Mouse (Mus musculus): ENCODE measurements around the gene 4930503B20Rik.

Gene 4930503B20Rik

GRCm38 (mm10) chr3:146649311-146649894, 1.7 kb downstream of the 4930503B20Rik start:
- no peak for DNase-seq

- peak; percentile 50 to 60 for DNase-seq
Observed at GRCm38 (mm10) chr3:146641818-146642427, 9.2 kb downstream of the 4930503B20Rik start.

- no peak for DNase-seq
Observed at GRCm38 (mm10) chr3:146632506-146632905, 18.6 kb downstream of the 4930503B20Rik start.

GRCm38 (mm10) chr3:146628227-146628982, 22.7 kb downstream of the 4930503B20Rik start:
- DNase-seq: peak in 1 of 2 experiments; percentile 47

- DNase-seq: no peak
Observed at GRCm38 (mm10) chr3:146625766-146626165, 25.4 kb downstream of the 4930503B20Rik start.

GRCm38 (mm10) chr3:146621966-146622365, 29.2 kb downstream of the 4930503B20Rik start:
- DNase-seq: no peak

GRCm38 (mm10) chr3:146620555-146621249, 30.4 kb downstream of the 4930503B20Rik start:
- DNase-seq: no peak

GRCm38 (mm10) chr3:146620101-146620500, 31.0 kb downstream of the 4930503B20Rik start:
- no peak for DNase-seq

GRCm38 (mm10) chr3:146618357-146618756, 32.8 kb downstream of the 4930503B20Rik start:
- no peak for DNase-seq

GRCm38 (mm10) chr3:146617946-146618345, 33.2 kb downstream of the 4930503B20Rik start:
- DNase-seq: no peak

GRCm38 (mm10) chr3:146616533-146617283, 34.4 kb downstream of the 4930503B20Rik start:
- no peak for DNase-seq

- no peak for DNase-seq
Observed at GRCm38 (mm10) chr3:146615496-146615895, 35.6 kb downstream of the 4930503B20Rik start, which contains the start of gene Dnase2b. TSS of gene Dnase2b (minus strand) at chr3:146615596.

- DNase-seq: peak in 1 of 2 experiments; percentile 12
Observed at GRCm38 (mm10) chr3:146611821-146612220, 39.3 kb downstream of the 4930503B20Rik start.

- DNase-seq: no peak
Observed at GRCm38 (mm10) chr3:146611261-146611660, 39.9 kb downstream of the 4930503B20Rik start.

- DNase-seq: no peak
Observed at GRCm38 (mm10) chr3:146610322-146610721, 40.8 kb downstream of the 4930503B20Rik start.

- DNase-seq: no peak
Observed at GRCm38 (mm10) chr3:146607368-146607767, 43.7 kb downstream of the 4930503B20Rik start.

- DNase-seq: no peak
Observed at GRCm38 (mm10) chr3:146604647-146605046, 46.5 kb downstream of the 4930503B20Rik start.

- DNase-seq: no peak
Observed at GRCm38 (mm10) chr3:146602531-146602930, 48.6 kb downstream of the 4930503B20Rik start.

GRCm38 (mm10) chr3:146601205-146601604, 49.9 kb downstream of the 4930503B20Rik start:
- no peak for DNase-seq

- no peak for DNase-seq
Observed at GRCm38 (mm10) chr3:146599198-146599900, 51.8 kb downstream of the 4930503B20Rik start.

- no peak for DNase-seq
Observed at GRCm38 (mm10) chr3:146598411-146598810, 52.7 kb downstream of the 4930503B20Rik start.

- DNase-seq: no peak
Observed at GRCm38 (mm10) chr3:146596864-146597263, 54.3 kb downstream of the 4930503B20Rik start.
